Mouse (Mus musculus) neural tube, embryonic 14.5 days (tissue): ENCODE measurements around the gene Golga7b. TPM values are rescaled to one million over a fixed set of nuclear protein-coding genes. Genes with fewer than 3 reads are reported as not detected.

Experiments used
- ATAC-seq: fragments of 200-750 bp; cut with Nextera tagmentation; 2 replicates; pipeline ENCODE4 v1.8.0; 2017; ENCODE audit warnings: low read depth, mild to moderate bottlenecking, moderate TSS enrichment, moderate library complexity
- H3K27ac ChIP-seq: fragments of 300-500 bp; sonication (generic); 2 replicates; pipeline ENCODE4 v1.5.1; 2014; ENCODE audit warnings: low read depth, mild to moderate bottlenecking, control low read depth, low read length, moderate library complexity, mixed read lengths
- H3K27me3 ChIP-seq: fragments of 300-500 bp; sonication (generic); 2 replicates; pipeline ENCODE4 v1.6.1; 2014; ENCODE audit warnings: low read length; ENCODE audit not compliant: control insufficient read depth, insufficient read depth
- H3K36me3 ChIP-seq: fragments of 300-500 bp; sonication (generic); 2 replicates; pipeline ENCODE4 v1.6.1; 2014; ENCODE audit warnings: low read length, mixed read lengths; ENCODE audit not compliant: control insufficient read depth, insufficient read depth
- H3K4me1 ChIP-seq: fragments of 300-500 bp; sonication (generic); 2 replicates; pipeline ENCODE4 v1.6.1; 2014; ENCODE audit warnings: low read length; ENCODE audit not compliant: control insufficient read depth, insufficient read depth
- H3K4me2 ChIP-seq: fragments of 300-500 bp; sonication (generic); 2 replicates; pipeline ENCODE4 v1.6.1; 2014; ENCODE audit warnings: mild to moderate bottlenecking, low read depth, low read length, control low read depth
- H3K4me3 ChIP-seq: fragments of 300-500 bp; sonication (generic); 2 replicates; pipeline ENCODE4 v1.5.1; 2014; ENCODE audit warnings: low read depth, low read length, control low read depth, mixed read lengths
- H3K9ac ChIP-seq: fragments of 300-500 bp; sonication (generic); replicated peaks from 2 replicates; pipeline ENCODE4 v1.6.1; 2014; ENCODE audit warnings: low read depth, mild to moderate bottlenecking, control low read depth, low read length, mixed read lengths
- H3K9me3 ChIP-seq: fragments of 300-500 bp; sonication (generic); 2 replicates; pipeline ENCODE4 v1.6.1; 2016; ENCODE audit warnings: low read length; ENCODE audit not compliant: control insufficient read depth
- whole genome bisulfite sequencing: fragments of 180-500 bp; shearing (Covaris S2); extraction: QIAGEN DNeasy Blood & Tissue Kit; methylation state at CpG from one replicate; pipeline ENCODE4 v1.1.7; 2014; 5-methylcytosine and 5-hydroxymethylcytosine counted together
- polyA plus RNA-seq: library from polyadenylated mRNA; unstranded; fragments of >200 nt; fragmentation: Nextera tagmentation; extraction: Ambion mirVana; gene quantifications from 2 replicates; pipeline ENCODE4 v1.2.1, GENCODE M21; 2014

Gene Golga7b
- polyA plus RNA-seq, 1 experiment from 2014 or later = 62.5 TPM

DNA sequence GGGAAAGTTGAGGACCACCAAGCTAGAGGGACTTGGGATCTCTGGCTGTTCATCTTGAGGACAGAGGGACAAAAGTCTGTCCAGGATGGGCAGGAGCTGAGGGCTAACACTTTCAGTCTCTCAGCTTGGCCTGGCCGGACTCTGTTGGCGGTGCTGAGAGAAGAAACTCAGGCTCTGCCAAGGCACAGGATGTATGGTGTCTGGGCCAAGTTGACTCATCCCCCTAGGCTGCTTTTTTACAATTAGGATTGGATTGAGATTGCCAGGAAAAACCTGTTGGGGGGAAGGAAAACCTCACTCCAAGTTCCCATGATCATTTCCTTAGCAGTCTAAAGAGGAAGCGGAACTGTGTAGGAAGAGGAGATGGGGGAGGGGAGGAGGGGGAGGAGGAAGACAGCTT lies 10.7 kb downstream of the Golga7b start:
- Histone ChIP-seq H3K9me3 (no peaks in the 10 kb centered on the region), H3K4me3 (no peak overlapping the region), H3K27me3 (no peaks in the 10 kb centered on the region), H3K9ac (no peak overlapping the region), H3K36me3 (no peaks in the 10 kb centered on the region), H3K4me2 (no peak overlapping the region), H3K27ac (no peak overlapping the region), H3K4me1 (peaks cover 17% of the 10 kb centered on the region)
- 90% methylated on average over 3 of the region's 3 CpGs for WGBS
- no peak for ATAC-seq

DNA sequence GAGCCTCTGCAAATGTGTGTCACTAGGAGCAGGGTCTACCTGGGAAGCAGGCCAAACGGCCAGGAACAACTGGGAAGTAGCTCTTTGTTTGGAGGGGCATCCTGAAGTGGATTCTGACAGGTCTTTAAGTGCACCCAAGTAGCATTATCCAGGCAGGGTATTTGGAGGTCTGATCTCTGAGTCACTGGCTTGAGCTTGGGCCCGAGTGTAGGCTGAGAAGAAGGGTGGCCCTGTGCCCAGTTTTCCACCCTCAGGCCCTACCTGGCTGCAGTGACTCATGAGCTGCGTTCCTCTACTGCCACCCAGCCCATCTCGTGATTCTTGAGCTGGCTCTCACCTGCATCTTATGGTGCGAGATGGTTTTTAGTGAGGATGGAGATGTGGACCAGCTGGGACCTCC lies 11.2 kb downstream of the Golga7b start:
- Histone ChIP-seq H3K4me1 (peaks cover 17% of the 10 kb centered on the region), H3K27ac (no peak overlapping the region), H3K4me2 (no peak overlapping the region), H3K9me3 (no peaks in the 10 kb centered on the region), H3K4me3 (no peak overlapping the region), H3K9ac (no peak overlapping the region), H3K36me3 (no peaks in the 10 kb centered on the region), H3K27me3 (no peaks in the 10 kb centered on the region)
- no peak for ATAC-seq
- 73% methylated on average over 5 of the region's 5 CpGs for WGBS

GRCm38 (mm10) chr19:42260486-42260885 lies 13.1 kb downstream of the Golga7b start:
- 82% methylated on average over 8 of the region's 8 CpGs for WGBS
- Histone ChIP-seq H3K4me3 (no peak overlapping the region), H3K9ac (no peak overlapping the region), H3K27me3 (no peaks in the 10 kb centered on the region), H3K36me3 (peaks cover 4% of the 10 kb centered on the region; the same call in 1 of the 2 replicates), H3K27ac (no peak overlapping the region), H3K9me3 (no peaks in the 10 kb centered on the region), H3K4me2 (no peak overlapping the region), H3K4me1 (peaks cover 14% of the 10 kb centered on the region)
- ATAC-seq = no peak

DNA sequence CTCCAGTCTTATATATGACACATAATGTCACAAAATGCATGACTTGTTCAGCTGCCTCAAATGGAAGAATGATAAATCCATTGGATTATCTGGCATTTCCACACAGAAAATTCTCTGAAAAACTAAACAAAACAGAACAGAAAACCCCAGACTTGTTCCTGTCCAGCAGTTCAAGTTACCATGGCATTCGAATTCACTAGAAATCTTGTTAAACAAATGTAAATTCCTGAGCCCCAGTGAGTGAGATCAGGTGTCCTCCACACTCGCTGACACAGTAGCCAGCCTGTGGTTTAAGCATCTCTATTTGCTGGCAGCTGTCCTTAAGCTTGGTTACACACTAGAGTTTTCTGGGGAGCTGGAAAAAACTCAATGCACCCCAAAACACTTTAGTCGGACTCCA lies 16.1 kb downstream of the Golga7b start:
- no peak overlapping the region for H3K4me2 ChIP-seq
- peaks cover 10% of the 10 kb centered on the region for H3K36me3 ChIP-seq
- no peak for ATAC-seq
- H3K9ac ChIP-seq = no peak overlapping the region
- H3K4me3 ChIP-seq = no peak overlapping the region
- WGBS = 61% methylated on average over 3 of the region's 3 CpGs
- no peaks in the 10 kb centered on the region for H3K27me3 ChIP-seq
- H3K4me1 ChIP-seq = no peaks in the 10 kb centered on the region; the same call in 1 of the 2 replicates
- no peak overlapping the region for H3K27ac ChIP-seq
- no peaks in the 10 kb centered on the region for H3K9me3 ChIP-seq

DNA sequence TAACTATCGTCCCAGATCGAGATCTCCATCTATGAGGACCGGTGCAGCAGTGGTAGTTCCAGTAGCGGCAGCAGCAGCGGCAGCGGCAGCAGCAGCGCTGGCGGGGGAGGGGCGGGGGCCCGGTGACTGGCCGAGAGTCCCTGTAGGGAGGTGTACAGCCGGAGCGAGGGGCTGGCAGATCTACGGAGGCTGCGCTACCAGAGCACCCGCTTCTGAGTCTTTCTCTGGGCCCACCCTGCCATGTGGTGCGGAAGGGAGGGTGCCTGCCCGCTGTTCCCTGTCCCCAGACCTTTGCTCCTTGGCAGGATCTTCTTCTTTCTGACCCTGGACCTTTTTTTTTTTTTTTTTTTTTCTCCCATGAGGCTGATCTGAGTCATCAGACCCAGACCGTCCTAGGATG lies 21.0 kb downstream of the Golga7b start:
- Histone ChIP-seq H3K4me2 (peak overlapping the region; percentile 31; the same call in 1 of the 2 replicates), H3K27ac (no peak overlapping the region), H3K27me3 (no peaks in the 10 kb centered on the region), H3K9me3 (no peaks in the 10 kb centered on the region), H3K4me1 (no peaks in the 10 kb centered on the region; the same call in 1 of the 2 replicates), H3K9ac (no peak overlapping the region), H3K36me3 (peaks cover 10% of the 10 kb centered on the region), H3K4me3 (no peak overlapping the region)
- peak; percentile 44; the same call in 1 of the 2 replicates for ATAC-seq
- 2% methylated on average over 19 of the region's 19 CpGs for WGBS

DNA sequence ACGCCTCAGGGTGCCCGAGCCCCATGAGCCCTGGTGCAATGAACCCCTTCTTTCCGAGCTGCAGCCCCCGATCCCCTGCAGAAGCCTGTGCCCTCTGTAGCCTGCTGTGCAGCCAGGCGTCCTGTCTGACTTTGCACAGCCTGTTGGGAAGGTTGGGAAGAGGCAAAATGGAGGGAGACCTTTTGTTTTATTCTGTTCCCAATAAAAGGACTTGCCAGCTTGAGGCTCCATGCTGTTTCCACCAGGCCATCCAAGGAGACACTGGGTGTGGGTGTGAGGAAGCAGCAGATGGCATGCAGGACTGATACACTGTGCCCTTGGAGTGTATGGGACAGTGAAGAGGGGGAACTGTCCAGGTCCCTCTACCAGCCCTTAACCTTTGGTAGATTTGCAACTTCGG lies 22.7 kb downstream of the Golga7b start:
- WGBS = 60% methylated on average over 6 of the region's 6 CpGs
- Histone ChIP-seq H3K27ac (no peak overlapping the region), H3K4me1 (no peaks in the 10 kb centered on the region; the same call in 1 of the 2 replicates), H3K4me2 (no peak overlapping the region), H3K9me3 (no peaks in the 10 kb centered on the region), H3K9ac (no peak overlapping the region), H3K36me3 (peaks cover 9% of the 10 kb centered on the region), H3K27me3 (no peaks in the 10 kb centered on the region), H3K4me3 (no peak overlapping the region)
- no peak for ATAC-seq

- Histone ChIP-seq H3K4me2 (no peak overlapping the region), H3K36me3 (peaks cover 5% of the 10 kb centered on the region; the same call in 1 of the 2 replicates), H3K9me3 (no peaks in the 10 kb centered on the region), H3K4me1 (no peaks in the 10 kb centered on the region; the same call in 1 of the 2 replicates), H3K9ac (no peak overlapping the region), H3K27me3 (no peaks in the 10 kb centered on the region), H3K4me3 (no peak overlapping the region), H3K27ac (no peak overlapping the region)
- 84% methylated on average over 7 of the region's 7 CpGs for WGBS
- ATAC-seq = no peak
Measured at GRCm38 (mm10) chr19:42271182-42271581, 23.8 kb downstream of the Golga7b start.

- Histone ChIP-seq H3K36me3 (no peaks in the 10 kb centered on the region), H3K27me3 (no peaks in the 10 kb centered on the region), H3K27ac (no peak overlapping the region), H3K4me3 (no peak overlapping the region), H3K9me3 (no peaks in the 10 kb centered on the region), H3K4me1 (no peaks in the 10 kb centered on the region; the same call in 1 of the 2 replicates), H3K4me2 (no peak overlapping the region), H3K9ac (no peak overlapping the region)
- WGBS = 45% methylated on average over 14 of the region's 14 CpGs
- ATAC-seq = peak; percentile 42
Measured at GRCm38 (mm10) chr19:42272003-42272963, 24.9 kb downstream of the Golga7b start.

DNA sequence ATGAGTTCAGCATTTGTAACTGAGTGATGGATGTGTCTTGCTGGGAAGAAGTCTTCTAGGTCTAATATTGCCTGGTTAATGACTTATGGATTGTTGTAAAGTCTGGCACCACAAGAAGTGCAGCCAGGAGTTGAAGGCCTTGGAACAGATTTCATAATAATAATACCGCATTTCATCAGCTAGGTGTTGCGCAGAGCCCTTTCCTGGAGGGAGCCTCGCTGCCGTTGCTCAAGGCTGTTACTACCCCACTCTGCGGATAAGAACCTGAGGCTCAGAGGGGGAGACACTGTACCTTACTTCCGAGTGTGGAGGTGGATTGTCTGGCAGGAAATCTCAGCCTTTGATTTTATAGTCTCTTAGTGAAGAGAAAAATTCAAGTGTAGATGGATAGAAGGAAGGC lies 29.9 kb downstream of the Golga7b start:
- Histone ChIP-seq H3K9me3 (no peaks in the 10 kb centered on the region), H3K27me3 (no peaks in the 10 kb centered on the region), H3K4me1 (no peaks in the 10 kb centered on the region), H3K36me3 (no peaks in the 10 kb centered on the region), H3K27ac (no peak overlapping the region), H3K9ac (no peak overlapping the region), H3K4me2 (no peak overlapping the region), H3K4me3 (no peak overlapping the region)
- WGBS = 88% methylated on average over 6 of the region's 6 CpGs
- ATAC-seq = no peak
